Mouse (Mus musculus): ENCODE measurements around the gene Lifr.

The Lifr gene

DNA sequence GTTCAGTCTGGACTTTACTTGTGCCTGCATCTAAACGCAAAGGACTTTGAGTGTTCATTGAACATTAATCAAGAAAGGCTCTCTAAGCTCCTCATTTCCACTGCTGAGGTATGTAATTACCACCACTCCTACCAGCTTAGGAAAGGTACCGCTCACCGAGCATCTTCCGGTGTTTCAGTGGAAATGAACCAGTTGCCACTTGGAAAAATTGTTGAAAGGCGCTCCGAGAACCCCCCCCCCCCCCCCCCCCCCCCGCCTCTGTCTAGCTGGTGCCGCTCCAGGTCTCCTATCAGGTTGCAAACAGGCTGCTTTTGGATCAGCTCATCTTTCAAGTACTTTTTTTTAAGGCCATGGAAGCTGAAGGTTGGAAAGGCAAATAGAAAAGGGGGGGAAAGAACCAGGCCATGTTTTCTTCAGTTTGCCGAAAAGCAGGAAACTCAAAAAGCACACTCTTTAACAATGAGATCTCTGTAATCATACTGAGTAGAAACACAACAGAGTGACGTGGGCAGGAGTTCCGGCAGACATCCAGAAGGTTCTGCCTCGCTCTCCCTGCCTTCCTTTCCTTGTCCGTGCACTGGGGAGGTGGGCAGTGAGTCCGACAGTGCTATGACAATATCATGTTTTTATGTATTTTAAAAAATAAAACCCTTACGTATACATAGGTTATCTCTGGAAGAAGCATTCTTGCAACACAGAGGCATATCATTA, 9.3 kb upstream of the Lifr start:
- no peak for DNase-seq (ENCODE audit: low spot score)

DNA sequence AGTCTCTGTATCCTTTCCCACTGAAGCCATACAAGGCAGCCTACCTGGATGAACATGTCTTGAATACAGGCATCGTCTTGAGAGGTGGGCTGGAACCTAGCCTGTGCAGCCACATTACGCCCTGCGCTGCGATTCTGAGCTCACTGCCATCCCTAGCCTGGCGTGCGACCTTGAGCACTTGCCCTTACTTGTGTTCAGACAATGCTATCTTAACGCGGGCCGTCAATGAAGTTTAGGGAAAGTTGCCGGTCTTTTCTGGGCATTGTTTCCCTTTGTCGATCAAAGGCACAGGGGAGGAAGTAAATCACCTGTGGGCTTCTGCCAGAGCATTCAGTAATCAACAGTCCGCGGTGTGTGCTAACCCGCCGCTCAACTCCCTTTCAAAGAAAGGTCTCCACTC, 8.6 kb upstream of the Lifr start:
- no peak for DNase-seq (ENCODE audit: low spot score)

DNA sequence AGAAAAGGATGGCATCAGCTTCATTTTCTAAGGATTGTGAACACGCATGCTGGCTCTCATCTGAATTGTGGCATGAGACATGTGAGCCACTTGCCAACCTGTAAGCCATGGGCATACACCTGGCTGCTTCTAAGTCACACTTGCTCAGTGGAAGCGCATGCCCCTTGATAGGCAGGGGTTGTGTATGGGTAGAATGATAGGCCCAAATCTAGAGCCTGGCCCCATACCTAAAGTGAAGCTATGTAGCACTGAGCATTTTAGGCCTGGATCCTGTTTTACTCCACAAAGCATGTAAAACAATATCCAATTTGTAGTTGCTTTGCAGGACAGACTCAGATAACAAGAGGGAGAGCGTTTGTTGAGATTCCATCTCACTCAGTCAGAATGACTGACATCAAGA, 7.5 kb upstream of the Lifr start:
- no peak for DNase-seq (ENCODE audit: low spot score)

DNA sequence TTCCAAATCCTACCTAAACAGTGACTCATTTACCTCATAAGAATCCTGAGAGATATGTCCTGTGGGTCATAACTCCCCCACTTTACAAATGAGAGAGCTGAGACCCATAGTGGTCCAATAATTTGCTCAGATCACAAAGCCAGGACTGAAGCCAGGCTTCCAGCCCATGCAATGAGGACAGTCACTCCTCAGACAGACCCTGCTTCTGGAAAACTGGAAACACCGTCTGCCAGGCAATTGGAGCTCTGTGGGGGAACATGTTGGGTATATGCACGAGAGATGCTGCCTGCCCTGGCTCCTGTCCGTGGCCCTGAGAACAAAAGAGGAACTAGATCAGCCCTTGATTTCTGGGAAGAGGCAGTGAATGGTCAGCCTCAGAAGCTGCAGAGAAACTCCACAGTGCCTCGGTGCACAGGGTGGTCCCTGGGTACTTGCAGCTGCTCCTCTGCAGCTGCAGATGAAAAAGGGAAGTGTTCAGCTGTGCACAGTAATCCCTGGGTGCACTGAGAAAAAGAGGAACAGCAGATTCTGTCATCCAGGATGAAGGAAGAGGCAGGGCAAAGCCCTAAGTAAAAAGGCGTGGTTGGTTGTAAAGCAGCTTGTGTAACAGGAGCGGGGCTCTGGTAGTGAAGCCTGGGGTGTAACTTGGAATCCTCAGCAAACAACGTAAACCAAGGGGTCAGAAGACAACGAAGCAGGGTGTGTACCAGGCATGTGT, 5.5 kb upstream of the Lifr start:
- no peak for DNase-seq (ENCODE audit: low spot score)

DNA sequence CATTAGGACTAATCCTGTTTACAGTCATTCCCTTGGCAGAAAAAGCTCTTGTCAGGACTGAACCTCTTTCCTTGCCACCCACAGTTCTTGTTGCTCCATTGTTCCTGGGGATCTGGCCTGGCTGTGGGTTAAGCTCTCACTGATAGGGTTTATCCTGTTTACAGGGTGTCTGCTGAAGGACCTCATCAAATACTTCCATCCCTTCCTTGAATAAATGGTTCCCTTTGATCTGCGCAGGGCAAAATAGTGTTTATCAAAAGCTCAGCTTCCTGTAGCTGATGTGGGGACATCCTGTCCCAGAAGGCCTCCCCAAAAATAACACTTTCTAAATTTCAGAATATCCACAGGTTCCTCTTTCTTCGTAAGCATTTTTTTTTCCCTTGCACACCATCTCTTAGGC, 1.7 kb upstream of the Lifr start:
- DNase-seq (ENCODE audit: low spot score) = no peak

DNA sequence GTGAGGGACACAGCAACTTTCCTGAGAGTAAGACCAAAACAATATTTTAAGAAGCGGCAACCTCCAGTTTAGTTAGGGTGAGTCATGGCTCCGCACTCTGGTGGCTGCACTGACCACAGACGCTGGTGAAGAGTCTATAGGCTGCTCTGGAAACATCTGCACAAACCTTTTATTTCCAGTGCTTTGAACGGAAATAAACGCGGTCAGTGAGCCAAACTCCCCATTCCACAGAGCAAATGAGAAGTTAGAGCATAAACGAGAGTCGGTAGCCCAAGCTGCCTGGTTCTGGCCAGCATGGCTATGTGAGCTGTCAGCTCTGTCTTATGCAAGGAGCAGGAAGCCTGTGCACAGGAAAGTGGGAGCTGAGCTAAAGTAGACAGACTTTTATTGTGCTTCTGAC, 1.9 kb downstream of the Lifr start:
- no peak for DNase-seq (ENCODE audit: low spot score)

DNA sequence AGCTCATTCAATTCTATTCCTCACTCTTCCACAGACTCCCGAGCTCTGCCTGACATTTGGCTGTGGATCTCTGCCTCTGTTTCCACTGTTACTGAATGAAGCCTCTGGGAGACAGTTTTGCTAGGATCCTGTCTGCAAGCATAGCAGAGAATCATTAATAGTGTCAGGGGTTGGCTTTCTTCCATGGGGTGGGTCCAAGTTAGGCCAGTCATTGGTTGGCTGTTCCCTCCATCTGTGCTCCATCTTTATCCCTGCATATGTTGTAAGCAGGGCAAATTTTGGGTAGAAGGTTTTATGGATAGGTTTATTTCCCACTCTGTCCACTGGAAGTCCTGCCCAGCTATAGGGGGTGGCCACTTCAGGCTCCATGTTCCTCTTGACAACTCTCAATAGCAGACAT, 9.0 kb downstream of the Lifr start:
- no peak for DNase-seq (ENCODE audit: low spot score)

DNA sequence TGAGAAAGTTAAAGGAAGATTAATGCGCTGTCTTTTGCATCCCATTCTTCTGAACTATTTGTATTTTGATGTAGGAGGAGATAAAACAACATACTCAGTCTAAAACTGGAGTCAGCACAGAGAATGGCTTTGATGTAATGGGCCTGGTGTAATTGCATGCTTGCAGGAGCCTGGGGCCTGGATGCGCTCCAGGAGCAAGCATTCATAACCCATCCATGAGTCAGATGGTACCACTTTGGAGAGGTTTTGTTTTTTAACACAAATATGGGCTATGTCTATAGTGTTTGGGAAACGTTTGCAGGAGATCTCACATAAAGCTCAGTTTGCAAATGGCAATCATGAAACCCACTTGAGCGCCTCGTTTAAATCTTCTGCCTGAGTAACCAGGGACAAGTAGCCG, 9.8 kb downstream of the Lifr start:
- no peak for DNase-seq (ENCODE audit: low spot score)

DNA sequence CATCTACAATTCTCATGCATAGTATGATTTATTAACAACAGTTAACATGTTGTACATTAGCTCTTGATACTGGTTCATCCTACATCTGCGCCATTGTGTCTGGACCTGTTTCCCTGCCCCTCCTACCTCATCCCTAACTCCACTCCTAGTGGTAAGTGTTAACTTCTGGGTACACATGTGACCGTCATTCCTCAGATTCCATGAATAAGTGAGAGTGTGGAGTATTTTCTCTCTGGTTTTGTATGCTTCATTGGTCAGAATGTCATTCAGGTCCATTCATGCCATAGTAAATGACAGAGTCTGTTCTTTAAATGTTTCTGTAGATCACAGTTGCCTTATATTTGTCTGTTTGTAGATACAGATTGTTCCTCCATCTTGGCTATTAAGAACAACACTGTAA, 12.6 kb downstream of the Lifr start:
- DNase-seq (ENCODE audit: low spot score) = no peak

DNA sequence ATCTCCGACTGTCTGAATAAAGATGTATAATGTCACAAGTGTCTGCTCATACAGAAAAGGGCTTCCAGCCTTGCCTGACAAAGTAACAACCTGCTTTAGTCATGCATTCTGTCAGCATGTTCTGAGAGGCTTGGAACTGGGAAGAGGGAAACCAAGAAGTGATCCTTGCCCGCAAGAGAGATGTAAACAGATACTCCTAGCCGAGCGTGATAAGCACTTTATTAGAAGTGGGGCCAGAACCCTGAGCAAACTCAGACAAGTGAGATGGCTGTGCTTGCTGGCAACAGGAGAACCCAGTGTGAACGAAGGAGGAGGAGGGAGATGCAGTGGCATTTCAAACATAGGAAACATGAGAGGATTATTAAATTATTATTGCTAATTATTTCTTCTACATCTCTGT, 14.8 kb downstream of the Lifr start:
- DNase-seq (ENCODE audit: low spot score) = no peak

DNA sequence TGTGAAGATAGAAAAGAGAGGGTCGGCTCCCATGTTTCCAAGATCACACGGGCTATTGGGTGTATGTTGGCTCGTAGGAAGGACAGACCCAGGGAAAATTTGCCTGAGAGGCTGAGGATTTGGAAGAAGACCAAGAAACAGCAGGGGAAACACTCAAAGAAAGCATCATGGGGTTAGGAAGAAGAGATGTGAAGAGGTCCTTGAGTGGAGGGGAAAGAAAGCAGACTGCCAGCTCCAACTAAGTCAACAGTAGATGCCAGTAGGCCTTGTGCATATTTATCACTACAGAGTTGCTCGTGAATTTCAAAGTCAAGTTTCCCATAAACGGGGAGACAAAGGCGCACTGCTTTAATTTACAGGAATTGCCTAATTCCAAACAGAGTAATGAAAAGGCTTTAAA, 17.7 kb downstream of the Lifr start:
- no peak for DNase-seq (ENCODE audit: low spot score)

DNA sequence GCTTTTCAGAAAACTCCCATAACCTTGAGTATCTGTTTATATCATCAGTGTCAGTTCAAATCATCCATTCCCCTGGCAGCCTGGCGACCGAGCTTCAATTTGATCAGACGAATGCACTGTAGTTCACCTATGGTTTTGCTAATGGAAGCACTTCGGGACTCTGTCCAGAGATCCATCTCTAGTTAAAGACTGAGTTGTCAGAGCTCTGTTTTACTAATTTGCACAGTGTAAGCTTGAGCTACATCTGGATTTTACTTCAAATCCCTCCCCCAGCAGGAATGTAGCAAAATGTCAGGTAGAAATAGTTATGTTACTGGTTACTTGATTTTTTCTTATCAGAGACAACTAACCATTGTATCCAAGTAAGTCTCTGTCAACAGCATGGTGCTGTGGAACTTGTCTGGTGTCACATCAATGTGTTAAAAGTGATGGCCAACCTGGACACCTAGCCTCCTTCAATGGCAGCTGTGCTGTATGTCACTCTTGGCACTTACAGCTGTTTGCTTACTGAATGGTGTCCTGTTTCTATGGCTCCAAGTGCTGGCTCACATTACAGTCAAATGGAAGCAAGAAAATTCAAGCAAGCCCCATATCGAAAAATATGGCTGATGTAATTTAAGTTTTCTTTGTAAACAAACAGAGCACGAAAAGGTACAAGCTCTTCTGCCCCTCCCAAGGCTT, 22.0 kb downstream of the Lifr start:
- DNase-seq (ENCODE audit: low spot score) = no peak

DNA sequence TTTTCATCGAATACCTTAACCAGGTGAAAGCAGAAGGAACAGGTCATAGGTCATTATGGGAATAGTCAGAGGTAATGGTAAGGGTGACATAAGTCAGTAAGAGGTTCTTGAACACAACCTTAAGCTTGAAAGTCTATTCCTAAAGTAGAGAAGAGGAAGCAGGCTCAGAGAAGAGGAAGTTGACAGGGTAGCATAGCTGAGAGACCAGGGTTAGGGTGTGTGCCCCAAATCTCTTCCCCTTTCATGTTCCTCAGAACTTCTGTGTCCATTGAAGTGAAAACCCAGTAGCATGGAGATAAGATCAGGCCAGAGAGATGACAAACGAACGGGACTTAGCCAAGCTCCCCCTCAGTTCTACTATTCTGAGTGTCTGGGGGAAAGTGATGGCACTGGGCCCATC, 23.5 kb downstream of the Lifr start:
- no peak for DNase-seq (ENCODE audit: low spot score)

DNA sequence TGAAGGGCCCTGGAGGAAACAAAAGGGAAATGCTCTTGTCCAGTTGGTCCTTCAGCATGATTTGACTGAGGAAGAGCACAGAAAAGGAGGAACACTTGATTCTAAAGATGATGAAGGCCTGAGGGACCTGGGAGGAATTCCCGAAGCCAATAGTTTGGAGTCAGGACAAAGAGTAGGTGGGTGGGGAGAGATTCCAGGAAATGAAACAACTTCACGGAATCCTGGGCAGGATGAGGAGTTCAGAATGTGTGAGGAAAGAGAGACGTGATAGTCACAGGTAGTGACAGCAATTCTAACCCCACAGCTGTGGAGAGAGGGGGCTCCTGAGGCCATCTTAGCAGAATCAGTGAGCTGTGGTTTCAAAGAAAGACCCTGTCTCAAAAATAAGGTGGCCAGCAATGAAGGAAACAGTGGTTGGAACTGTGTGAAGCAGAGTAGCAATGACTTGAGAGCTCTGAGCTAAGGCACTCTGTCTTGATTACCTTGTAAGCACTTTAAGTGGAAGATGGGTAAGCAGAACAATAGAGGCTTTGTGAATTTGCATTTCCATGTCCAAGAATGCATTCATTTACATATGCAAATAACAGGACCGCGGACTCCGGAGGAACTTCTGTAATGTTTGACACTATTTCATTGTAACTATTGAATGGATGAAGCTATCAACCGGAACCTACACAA, 25.1 kb downstream of the Lifr start:
- no peak for DNase-seq (ENCODE audit: low spot score)

DNA sequence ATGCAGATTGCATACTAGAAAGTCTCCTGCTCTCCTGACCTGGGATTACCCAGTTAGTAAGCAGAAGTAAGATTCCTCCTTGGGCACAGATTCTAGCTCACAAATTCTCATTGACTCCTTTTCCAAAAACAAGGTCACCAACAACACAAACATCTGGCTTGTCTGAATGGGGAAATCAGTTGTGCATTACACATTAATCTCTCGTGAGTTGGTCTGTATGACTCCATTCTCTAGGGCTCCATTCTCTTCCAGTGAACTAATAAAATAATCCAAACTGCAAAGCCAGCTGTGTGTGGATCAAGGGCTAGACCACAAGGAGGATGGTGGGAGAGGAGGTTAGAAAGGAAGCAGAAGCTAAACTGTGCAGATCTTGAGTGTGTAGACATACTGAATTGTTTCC, 25.8 kb downstream of the Lifr start:
- DNase-seq (ENCODE audit: low spot score) = no peak

DNA sequence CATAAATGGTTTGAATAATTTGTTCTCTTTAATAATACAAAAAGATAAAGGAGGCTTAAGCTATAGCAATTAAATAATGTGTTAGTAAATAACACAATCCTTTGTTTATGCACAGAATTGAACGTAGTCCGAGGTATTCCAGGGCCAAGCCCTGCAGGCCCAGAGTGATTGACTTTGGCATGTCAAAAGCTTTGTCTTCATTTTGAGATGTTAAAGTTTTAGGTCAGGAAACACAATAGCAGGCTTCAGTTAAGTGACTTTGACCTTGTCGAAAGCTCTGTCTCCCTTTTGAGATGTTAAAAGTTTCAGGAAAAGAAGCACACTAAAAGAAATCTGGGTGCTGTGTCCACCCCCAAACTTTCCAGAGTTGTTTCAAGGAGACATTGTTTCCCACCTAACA, 26.3 kb downstream of the Lifr start:
- DNase-seq (ENCODE audit: low spot score) = no peak

DNA sequence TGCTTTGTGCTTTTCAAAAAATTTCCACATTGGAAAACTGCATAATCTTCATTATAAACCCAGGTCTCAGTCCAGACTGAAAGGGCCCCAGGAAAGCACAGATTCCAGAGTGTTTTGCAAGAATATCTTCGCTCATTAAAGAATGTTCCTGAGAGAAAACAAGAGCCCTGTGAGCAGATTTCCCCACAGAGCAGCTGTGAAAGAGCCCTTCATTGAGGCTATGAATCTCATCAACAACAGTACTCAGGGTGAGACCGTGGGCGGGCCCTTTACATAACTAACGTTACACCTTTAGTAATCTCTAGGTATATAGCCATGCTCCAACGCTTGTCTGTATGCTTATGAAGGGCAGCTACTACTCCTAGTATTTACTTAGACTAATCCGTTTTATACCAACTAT, 27.5 kb downstream of the Lifr start:
- no peak for DNase-seq (ENCODE audit: low spot score)

DNA sequence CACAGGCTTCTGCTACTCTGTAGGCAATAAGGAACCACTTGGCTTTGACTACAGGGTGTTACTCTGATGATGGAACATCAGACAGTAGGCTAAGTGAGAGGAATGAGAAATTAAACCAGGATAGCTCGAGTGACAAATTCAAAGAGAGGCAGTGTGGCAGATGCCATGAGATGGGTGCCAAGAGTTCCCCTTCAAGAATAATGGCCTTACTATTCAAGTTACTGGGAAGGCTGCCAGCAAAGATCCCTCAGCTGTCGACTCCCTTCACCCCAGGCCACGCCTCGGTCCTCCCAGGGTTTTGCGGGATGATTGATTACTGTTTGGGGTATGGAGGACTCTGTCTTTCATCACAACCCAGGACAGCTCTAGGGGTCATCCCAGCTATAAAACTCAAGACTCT, 28.4 kb downstream of the Lifr start:
- DNase-seq (ENCODE audit: low spot score) = no peak

DNA sequence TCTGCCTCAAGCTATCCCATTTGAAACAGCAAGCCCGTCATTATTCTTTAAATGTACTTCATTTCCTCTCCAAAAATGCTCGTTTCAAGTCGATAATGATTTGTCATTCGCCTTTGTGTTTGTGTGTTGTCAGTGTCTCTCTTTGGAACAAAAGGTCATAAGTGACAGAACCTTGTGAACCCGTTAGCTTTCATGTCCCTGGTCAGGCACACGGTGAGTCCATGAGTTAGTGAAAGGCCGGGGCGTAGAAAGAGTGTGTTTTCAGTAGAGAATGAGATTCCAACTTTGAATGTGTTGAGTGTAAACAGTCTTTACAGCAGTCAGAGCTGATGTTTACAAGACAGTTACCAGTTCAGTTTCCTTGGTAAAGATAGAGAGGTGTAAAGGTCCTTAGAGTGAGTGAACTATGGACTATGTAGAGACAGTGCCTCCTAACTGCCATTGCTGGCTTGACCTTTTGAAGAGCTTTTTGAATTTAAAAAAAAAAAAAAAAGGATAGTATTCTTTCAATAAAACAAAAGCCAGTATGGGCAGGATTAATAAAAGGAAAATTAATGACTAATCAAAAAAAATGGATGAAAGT, 29.6 kb downstream of the Lifr start:
- DNase-seq (ENCODE audit: low spot score) = no peak

DNA sequence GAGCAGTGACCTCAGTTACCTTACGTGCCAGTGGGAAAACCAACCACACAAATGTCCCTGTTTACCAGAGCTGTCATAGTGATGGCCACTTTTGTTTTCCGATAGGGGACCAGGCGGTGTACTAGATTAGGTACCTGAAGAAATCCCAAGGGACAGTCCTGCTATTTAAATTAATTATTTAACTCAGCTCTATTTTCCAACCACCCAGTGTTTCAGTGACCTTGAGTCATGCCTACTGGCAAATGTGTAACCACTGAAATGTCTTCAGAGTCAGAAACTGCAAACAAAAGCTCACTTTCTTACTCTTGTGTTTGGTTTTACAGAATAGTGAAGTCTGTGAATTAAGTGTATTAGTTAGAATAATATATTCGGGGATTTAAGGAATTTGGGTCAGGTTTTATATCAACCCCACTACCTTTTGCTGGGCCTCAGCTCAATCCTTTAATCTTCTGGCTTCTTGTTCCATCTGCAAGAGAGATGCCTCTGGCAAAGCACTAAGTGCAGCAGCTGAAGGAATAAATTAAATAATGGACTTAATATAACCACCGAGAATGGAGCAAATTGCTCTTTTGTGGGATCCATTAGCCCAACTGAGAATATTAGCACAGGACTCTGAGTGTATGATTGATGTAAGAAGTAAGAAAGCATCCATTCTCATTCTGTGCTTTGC, 33.5 kb downstream of the Lifr start:
- DNase-seq (ENCODE audit: low spot score) = no peak

DNA sequence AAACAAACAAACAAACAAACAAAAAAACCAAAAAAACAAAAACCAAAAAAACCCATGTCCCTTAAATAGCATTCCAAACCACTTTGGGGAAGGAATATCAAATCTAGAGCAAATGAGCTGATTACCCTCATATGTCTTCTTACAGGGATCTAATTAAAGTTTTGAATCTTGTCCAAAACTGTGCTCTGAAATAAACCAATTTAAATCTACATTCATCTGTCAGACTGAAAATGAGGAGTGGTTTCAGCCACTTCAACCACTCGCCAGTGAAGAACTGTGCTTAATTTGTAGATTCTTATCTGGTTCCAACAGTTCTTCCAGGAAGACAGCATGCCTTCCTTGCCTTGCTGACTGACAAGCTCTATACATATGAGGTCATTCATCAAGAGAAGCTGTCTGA, 35.8 kb downstream of the Lifr start:
- DNase-seq (ENCODE audit: low spot score) = no peak

DNA sequence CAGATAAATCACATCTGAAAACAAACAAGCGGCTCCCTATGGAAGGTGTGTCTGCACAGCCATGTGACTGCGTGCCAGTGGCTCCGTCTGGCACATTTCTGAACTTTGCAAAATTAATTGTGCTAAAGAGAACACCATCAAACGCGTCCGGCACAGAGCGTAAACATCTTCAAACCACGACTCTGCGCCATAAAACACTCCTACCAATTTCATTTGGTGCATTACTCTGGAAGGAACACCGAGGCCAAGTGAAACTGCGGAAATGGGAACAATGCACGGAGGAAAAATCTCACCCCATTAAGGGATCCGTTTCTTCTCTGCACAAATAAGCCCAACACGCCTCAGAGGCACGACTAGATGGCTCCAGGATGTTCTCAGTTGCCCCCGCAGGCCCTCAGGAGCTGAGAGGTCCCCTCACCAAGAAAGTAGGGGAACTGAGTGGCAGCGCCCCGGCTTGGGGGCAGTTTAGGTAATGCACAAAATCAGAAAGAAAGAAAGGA, 38.3 kb downstream of the Lifr start:
- no peak for DNase-seq (ENCODE audit: low spot score)

Measured in c-Kit-positive CD71-positive TER-119-positive erythroid progenitor cells, embryonic 14.5 days (primary cell).